ENCODE assay signal across 22 mouse cellular contexts in genomic region chr4:44044685-44045356, GRCm38 (mm10). TPM values are rescaled to one million over a fixed set of nuclear protein-coding genes. Genes with fewer than 3 reads are reported as not detected.
DNase-seq lines count a peak whose midpoint lies in the region; ATAC-seq and TF ChIP-seq lines count a peak whose summit lies in the region.
"Had no signal": no experiment of that assay in that cellular context is flagged by ENCODE, and none has a peak within 500 bp of the region (broad histone marks: within the 10 kb centered on the region; RNA-seq: fewer than 3 reads in every experiment).

No protein-coding gene starts in this region.

- 0 out of 2 replicates have a peak, but pooled peaks cover 3% of the 10 kb centered on the region for H3K4me1 ChIP-seq in intestine, postnatal 0 days (replicated peaks; ENCODE audit: control insufficient read depth, insufficient read depth, low read length)
- peaks cover 5% of the 10 kb centered on the region; the same call in 1 of the 2 replicates for H3K4me1 ChIP-seq in intestine, embryonic 16.5 days (ENCODE audit: control insufficient read depth, insufficient read depth, low read length)
- H3K4me1 ChIP-seq: embryonic facial prominence, embryonic 13.5 days; forebrain, embryonic 12.5 days; heart, embryonic 13.5 days; hindbrain, embryonic 12.5 days had no signal

- TF ChIP-seq CTCF in intestine, postnatal 0 days (IDR thresholded peaks at IDR 0.05; ENCODE audit: low read depth) = no peak

- no peaks in the 10 kb centered on the region for H3K9me3 ChIP-seq in intestine, postnatal 0 days (ENCODE audit: control insufficient read depth)
- no peaks in the 10 kb centered on the region for H3K9me3 ChIP-seq in intestine, embryonic 16.5 days (ENCODE audit: control insufficient read depth, low read length)
- H3K9me3 ChIP-seq: embryonic facial prominence, embryonic 13.5 days; forebrain, embryonic 12.5 days; heart, embryonic 13.5 days; hindbrain, embryonic 12.5 days had no signal

- WGBS in intestine, postnatal 0 days = 78% methylated on average over 5 of the region's 5 CpGs
- WGBS in intestine, embryonic 16.5 days = 91% methylated on average over 5 of the region's 5 CpGs

- peak overlapping the region; percentile 5; the same call in 1 of the 2 replicates for H3K27ac ChIP-seq in intestine, postnatal 0 days (ENCODE audit: low read depth, low read length)
- no peak overlapping the region for H3K27ac ChIP-seq in intestine, embryonic 16.5 days (ENCODE audit: low read length)
- H3K27ac ChIP-seq: embryonic facial prominence, embryonic 13.5 days; forebrain, embryonic 12.5 days; heart, embryonic 13.5 days; hindbrain, embryonic 12.5 days; hindbrain, postnatal 0 days had no signal

- H3K4me2 ChIP-seq in intestine, postnatal 0 days (replicated peaks; ENCODE audit: low read depth) = no peak overlapping the region
- H3K4me2 ChIP-seq in intestine, embryonic 16.5 days (ENCODE audit: low read depth, low read length) = no peak overlapping the region
- H3K4me2 ChIP-seq: embryonic facial prominence, embryonic 13.5 days; forebrain, embryonic 12.5 days; heart, embryonic 13.5 days; hindbrain, embryonic 12.5 days had no signal

- H3K9ac ChIP-seq in intestine, postnatal 0 days (ENCODE audit: low read depth, low read length) = no peak overlapping the region
- H3K9ac ChIP-seq in intestine, embryonic 16.5 days (ENCODE audit: low read depth, low read length) = no peak overlapping the region
- H3K9ac ChIP-seq: embryonic facial prominence, embryonic 13.5 days; forebrain, embryonic 12.5 days; heart, embryonic 13.5 days; hindbrain, embryonic 12.5 days had no signal

- peak; percentile 60 for DNase-seq in CD4-positive, CD25-positive, alpha-beta regulatory T cell, adult 2 months (ENCODE audit: low read depth, low spot score)
- DNase-seq in T-cell, adult 2 months (ENCODE audit: low spot score) = peak; percentile 45
- no peak for DNase-seq in kidney, adult 18-20 months
- DNase-seq in embryo, embryonic 10 days (ENCODE audit: low spot score) = no peak
- no peak for DNase-seq in neural tube, embryonic 10.5 days (ENCODE audit: extremely low spot score, low spot score)
- DNase-seq: adrenal gland, postnatal 10 days; cerebellum, adult 11 months; cerebellum, adult 9-10 months; cerebellum, postnatal 25 days; gastrocnemius, postnatal 25 days; heart, postnatal 36 days; kidney, adult 11 months had no signal

- ATAC-seq in intestine, postnatal 0 days = no peak
- no peak; the same call in 1 of the 2 replicates for ATAC-seq in intestine, embryonic 16.5 days
- peak; percentile 90 for ATAC-seq in inflammation-experienced regulatory T-cells, adult 6 months
- ATAC-seq: forebrain, embryonic 16.5 days; hindbrain, postnatal 0 days; Patski had no signal

- no peaks in the 10 kb centered on the region for H3K27me3 ChIP-seq in intestine, postnatal 0 days (replicated peaks; ENCODE audit: control insufficient read depth, insufficient read depth, low read length)
- no peaks in the 10 kb centered on the region for H3K27me3 ChIP-seq in intestine, embryonic 16.5 days (replicated peaks; ENCODE audit: control insufficient read depth, insufficient read depth, low read length)
- H3K27me3 ChIP-seq: embryonic facial prominence, embryonic 13.5 days; heart, embryonic 13.5 days; hindbrain, embryonic 12.5 days; Patski had no signal

- H3K36me3 ChIP-seq in intestine, postnatal 0 days (ENCODE audit: control insufficient read depth, insufficient read depth) = peaks cover 37% of the 10 kb centered on the region
- H3K36me3 ChIP-seq in intestine, embryonic 16.5 days (ENCODE audit: control insufficient read depth, insufficient read depth, low read length) = peaks cover 15% of the 10 kb centered on the region

- H3K4me3 ChIP-seq in intestine, postnatal 0 days (ENCODE audit: low read depth, low read length) = no peak overlapping the region
- no peak overlapping the region for H3K4me3 ChIP-seq in intestine, embryonic 16.5 days (ENCODE audit: low read length)
- H3K4me3 ChIP-seq: embryonic facial prominence, embryonic 13.5 days; forebrain, embryonic 12.5 days; heart, embryonic 13.5 days; hindbrain, embryonic 12.5 days had no signal

RNA-seq across cellular contexts. Expression of gene Gne, which starts 39.2 kb away (rescaled TPM):
- 22.2 and 30.4 TPM in 2 replicates for polyA plus RNA-seq in intestine, postnatal 0 days (2015; fragmentation: Nextera tagmentation; extraction: Ambion mirVana)
- polyA plus RNA-seq in intestine, embryonic 16.5 days (2015; fragmentation: Nextera tagmentation; extraction: Ambion mirVana) = 50.4 and 57.2 TPM in 2 replicates
- polyA plus RNA-seq in inflammation-experienced regulatory T-cells, adult 6 months (2017; shearing (Covaris generic)) = 10 to 100 TPM; 13.2 to 20.6 (median 19.4) TPM

RNA-seq across cellular contexts. Expression of gene Clta, which starts 40.6 kb away (rescaled TPM):
- polyA plus RNA-seq in intestine, postnatal 0 days (2015; fragmentation: Nextera tagmentation; extraction: Ambion mirVana) = 343 and 352 TPM in 2 replicates
- 241 and 256 TPM in 2 replicates for polyA plus RNA-seq in intestine, embryonic 16.5 days (2015; fragmentation: Nextera tagmentation; extraction: Ambion mirVana)
- polyA plus RNA-seq in inflammation-experienced regulatory T-cells, adult 6 months (2017; shearing (Covaris generic)) = 100 to 1,000 TPM in 1 of 3 experiments, 10 to 100 TPM in 2; 89.3 to 100 (median 91.5) TPM

Comparison
In these comparisons a context has a peak if more than half of its experiments do, and no peak if none do; other contexts are left out.
1. DNase-seq: peak in CD4-positive, CD25-positive, alpha-beta regulatory T cell, adult 2 months (single experiment) and T-cell, adult 2 months (single experiment); none in kidney, adult 18-20 months (single experiment), embryo, embryonic 10 days (single experiment) and neural tube, embryonic 10.5 days (single experiment).